Mouse (Mus musculus) C2C12 (cell line): ENCODE measurements around the gene Ccdc157. TPM values are rescaled to one million over a fixed set of nuclear protein-coding genes. Genes with fewer than 3 reads are reported as not detected.
"Not testable (repeated sequence)": the region's sequence is repeated elsewhere in the genome, so short reads cannot be mapped to it uniquely, and the experiment has no call there.

ENCODE experiments used
- H3K27me3 ChIP-seq: one replicate; pipeline ENCODE4 v1.6.1; 2011; ENCODE audit not compliant: control insufficient read depth, insufficient read depth, insufficient read length
- H3K36me3 ChIP-seq: one replicate; pipeline ENCODE4 v1.6.1; 2011; ENCODE audit not compliant: control insufficient read depth, insufficient read depth
- H3K4me3 ChIP-seq: one replicate; pipeline ENCODE4 v1.5.1; 2011; ENCODE audit warnings: mild to moderate bottlenecking, control low read depth; ENCODE audit not compliant: poor library complexity, insufficient read depth, severe bottlenecking
- H3K79me2 ChIP-seq: one replicate; pipeline ENCODE4 v1.6.1; 2011; ENCODE audit not compliant: control insufficient read depth, insufficient read depth
- H3K79me3 ChIP-seq: one replicate; pipeline ENCODE4 v1.6.1; 2011; ENCODE audit warnings: low read depth, control low read depth
- H3ac ChIP-seq: one replicate; pipeline ENCODE3; 2011; ENCODE audit warnings: low read depth; ENCODE audit not compliant: control insufficient read depth, insufficient read length
- CEBPB ChIP-seq: IDR thresholded peaks from one replicate; pipeline ENCODE4 v1.6.1; 2011; ENCODE audit warnings: low read depth, mild to moderate bottlenecking, control low read depth, moderate library complexity
- CTCF ChIP-seq: IDR thresholded peaks from one replicate; pipeline ENCODE4 v1.5.1; 2011; ENCODE audit not compliant: control insufficient read depth, insufficient read depth, insufficient read length
- FOSL1 ChIP-seq: IDR thresholded peaks from one replicate; pipeline ENCODE4 v1.8.0; 2011; ENCODE audit warnings: mild to moderate bottlenecking, low read length; ENCODE audit not compliant: poor library complexity, insufficient read depth, severe bottlenecking
- MAX ChIP-seq: IDR thresholded peaks from one replicate; pipeline ENCODE4 v1.6.1; 2011; ENCODE audit warnings: mild to moderate bottlenecking, control low read depth
- MYOD1 ChIP-seq: IDR thresholded peaks from one replicate; pipeline ENCODE4 v1.6.1; 2011; ENCODE audit warnings: low read depth; ENCODE audit not compliant: control insufficient read depth, insufficient read length
- MYOG ChIP-seq: IDR thresholded peaks from one replicate; pipeline ENCODE4 v1.6.1; 2011; ENCODE audit not compliant: control insufficient read depth, insufficient read length; ENCODE audit errors: extremely low read depth
- USF1 ChIP-seq: IDR thresholded peaks from one replicate; pipeline ENCODE4 v1.6.1; 2011; ENCODE audit warnings: low read depth, mild to moderate bottlenecking, control low read depth, moderate library complexity
- polyA plus RNA-seq: library from polyadenylated mRNA; unstranded; fragments of >200 nt; fragmentation: generic; extraction: Trizol; gene quantifications from one replicate; pipeline ENCODE4 v1.2.1, GENCODE M21; 2012; ENCODE audit warnings: missing spikeins

Gene Ccdc157
- polyA plus RNA-seq, 1 experiment: 3.7 TPM

DNA sequence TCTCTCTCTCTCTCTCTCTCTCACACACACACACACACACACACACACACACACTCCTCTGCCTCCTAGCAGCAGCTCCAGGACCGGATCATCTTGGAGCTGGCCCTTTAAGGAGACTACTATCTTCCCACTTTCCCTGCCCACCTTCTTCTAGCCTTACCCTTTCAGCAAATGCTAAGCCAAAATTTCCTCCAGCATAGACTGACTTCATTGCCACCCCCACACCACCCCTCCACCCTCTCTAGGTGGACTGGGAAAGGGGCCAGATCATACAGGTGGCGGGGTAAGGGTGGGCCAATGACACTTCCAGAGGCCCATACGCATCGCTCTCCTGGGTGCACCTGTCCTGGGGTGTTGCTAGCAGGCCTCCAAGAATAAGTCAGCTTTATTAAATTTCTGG lies 44.7 kb downstream of the Ccdc157 start:
- no peak overlapping the region for H3K4me3 ChIP-seq
- H3K27me3 ChIP-seq: no peaks in the 10 kb centered on the region
- no peaks in the 10 kb centered on the region for H3K79me3 ChIP-seq
- no peak overlapping the region for H3ac ChIP-seq
- TF ChIP-seq MAX: no peak
- no peaks in the 10 kb centered on the region for H3K79me2 ChIP-seq
- no peaks in the 10 kb centered on the region for H3K36me3 ChIP-seq

DNA sequence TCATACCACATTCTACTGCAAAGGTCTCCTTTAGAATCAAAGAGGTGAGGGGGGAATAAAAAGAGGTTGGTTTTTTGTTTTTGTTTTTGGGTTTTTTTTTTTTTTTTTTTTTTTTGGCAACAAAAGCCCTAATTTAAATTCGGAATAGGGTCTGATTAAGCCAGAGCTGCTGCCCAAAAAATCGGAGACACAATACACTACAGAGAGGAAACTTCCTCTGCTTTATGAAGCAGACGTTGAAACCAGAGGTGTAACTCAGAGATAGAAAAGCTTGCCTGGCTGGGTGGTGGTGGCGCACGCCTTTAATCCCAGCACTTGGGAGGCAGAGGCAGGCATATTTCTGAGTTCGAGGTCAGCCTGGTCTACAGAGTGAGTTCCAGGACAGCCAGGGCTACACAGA lies 45.6 kb downstream of the Ccdc157 start:
- not testable (repeated sequence) for H3K36me3 ChIP-seq, H3K79me2 ChIP-seq, H3K4me3 ChIP-seq, H3K79me3 ChIP-seq, H3K27me3 ChIP-seq, H3ac ChIP-seq

GRCm38 (mm10) chr11:4113970-4114369 lies 46.1 kb downstream of the Ccdc157 start:
- H3K79me2 ChIP-seq: no peaks in the 10 kb centered on the region
- no peak overlapping the region for H3K4me3 ChIP-seq
- TF ChIP-seq USF1: no peak
- TF ChIP-seq FOSL1: no peak
- TF ChIP-seq MYOD1: no peak
- no peak for TF ChIP-seq MAX
- TF ChIP-seq CEBPB: no peak
- TF ChIP-seq MYOG: no peak
- TF ChIP-seq CTCF: no peak
- H3ac ChIP-seq: no peak overlapping the region
- H3K79me3 ChIP-seq: no peaks in the 10 kb centered on the region
- H3K36me3 ChIP-seq: no peaks in the 10 kb centered on the region
- H3K27me3 ChIP-seq: no peaks in the 10 kb centered on the region

DNA sequence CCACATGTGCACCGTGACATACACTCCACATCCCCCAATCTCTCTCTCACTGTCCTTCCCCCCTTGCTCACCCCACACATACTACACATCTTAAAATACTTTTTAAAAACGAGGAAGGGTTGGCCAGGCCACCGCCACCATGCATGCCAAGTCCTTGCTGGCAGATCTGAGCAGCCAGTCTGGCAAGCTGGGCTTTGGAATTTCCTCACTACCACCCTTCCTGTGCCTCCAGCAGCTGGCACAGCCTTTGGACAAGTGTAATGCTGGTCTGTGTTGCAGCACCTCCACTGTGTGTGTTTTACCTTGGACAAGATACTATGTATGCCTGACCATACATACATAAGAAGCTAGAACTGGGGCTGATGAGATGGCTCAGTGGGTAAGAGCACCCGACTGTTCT lies 46.6 kb downstream of the Ccdc157 start:
- TF ChIP-seq USF1 (no peak), FOSL1 (no peak), CEBPB (no peak), MYOD1 (no peak), MAX (no peak), CTCF (no peak), MYOG (no peak)
- H3ac ChIP-seq: no peak overlapping the region
- no peaks in the 10 kb centered on the region for H3K79me3 ChIP-seq
- no peaks in the 10 kb centered on the region for H3K36me3 ChIP-seq
- H3K4me3 ChIP-seq: no peak overlapping the region
- no peaks in the 10 kb centered on the region for H3K79me2 ChIP-seq
- H3K27me3 ChIP-seq: no peaks in the 10 kb centered on the region

- TF ChIP-seq FOSL1 (no peak), MYOD1 (no peak), MAX (no peak), USF1 (no peak), MYOG (no peak), CEBPB (no peak), CTCF (no peak)
- Histone ChIP-seq H3ac (no peak overlapping the region), H3K4me3 (no peak overlapping the region), H3K79me3 (no peaks in the 10 kb centered on the region), H3K36me3 (no peaks in the 10 kb centered on the region), H3K27me3 (no peaks in the 10 kb centered on the region), H3K79me2 (no peaks in the 10 kb centered on the region)
These were observed 47.2 kb downstream of the Ccdc157 start for GRCm38 (mm10) chr11:4112861-4113260.

- H3K27me3 ChIP-seq: no peaks in the 10 kb centered on the region
- H3K79me3 ChIP-seq: no peaks in the 10 kb centered on the region
- H3K79me2 ChIP-seq: no peaks in the 10 kb centered on the region
- no peaks in the 10 kb centered on the region for H3K36me3 ChIP-seq
- no peak for TF ChIP-seq FOSL1
- no peak for TF ChIP-seq MAX
- no peak for TF ChIP-seq MYOG
- no peak for TF ChIP-seq USF1
- TF ChIP-seq CEBPB: no peak
- TF ChIP-seq CTCF: no peak
- no peak for TF ChIP-seq MYOD1
- H3K4me3 ChIP-seq: no peak overlapping the region
- no peak overlapping the region for H3ac ChIP-seq
These were observed 48.1 kb downstream of the Ccdc157 start for GRCm38 (mm10) chr11:4112033-4112432.
